Mouse (Mus musculus) MEL (cell line): Measurements from ENCODE around the gene Gm13305. TPM values are rescaled to one million over a fixed set of nuclear protein-coding genes. Genes with fewer than 3 reads are reported as not detected.

Experiments used
- polyA plus RNA-seq, 2 experiments: library from polyadenylated mRNA; stranded (reverse) in 1 of 2; unstranded in 1 of 2; fragments of >175 nt in 1 of 2; fragments of >200 nt in 1 of 2; gene quantifications; 2 replicates each; pipeline versions ENCODE4 v1.2.1 to v1.2.4; 2012; ENCODE audit warnings: low replicate concordance in 2 of 2, low read depth in 1 of 2; ENCODE audit not compliant: insufficient read length in 2 of 2, insufficient read depth in 1 of 2, missing spikeins in 1 of 2
- total RNA-seq: library from RNA; depleted of rRNA; stranded (reverse); fragments of 300-350 nt; gene quantifications from 2 replicates; pipeline ENCODE4 v1.2.3, GENCODE M21; 2012; rRNA removed

Gene Gm13305
- total and polyA plus RNA-seq, 3 experiments: 2.8 TPM; not detected in 2

Other genes starting within 250 kb of the Gm13305 start
- 1.6 and 4.1 TPM in 2 replicates for gene Gm20878, start 227.0 kb downstream of the Gm13305 start, total RNA-seq
- 1 to 10 TPM in 1 of 2 experiments, not detected in 1; 5.2 TPM for gene Gm20878, start 227.0 kb downstream of the Gm13305 start, polyA plus RNA-seq
- gene Fam205a4, start 202.5 kb downstream of the Gm13305 start, total RNA-seq: 0.39 and 0.62 TPM in 2 replicates
- under 1 TPM in 1 of 2 experiments, not detected in 1; 0.54 TPM for gene Fam205a4, start 202.5 kb downstream of the Gm13305 start, polyA plus RNA-seq
- 0.12 TPM in 1 of 2 replicates, not detected in the other for gene Gm21093, start 133.9 kb downstream of the Gm13305 start, total RNA-seq
- gene Gm21093, start 133.9 kb downstream of the Gm13305 start, polyA plus RNA-seq: under 1 TPM in 1 of 2 experiments, not detected in 1; 0.22 TPM
- not detected in 2 replicates for gene Gm3893, start 77.4 kb downstream of the Gm13305 start, total RNA-seq
- not detected for gene Gm3893, start 77.4 kb downstream of the Gm13305 start, polyA plus RNA-seq
- gene Gm13304, start 53.8 kb downstream of the Gm13305 start, total RNA-seq: not detected in 2 replicates
- not detected for gene Gm13304, start 53.8 kb downstream of the Gm13305 start, polyA plus RNA-seq
- gene Gm13306, start 15.2 kb downstream of the Gm13305 start, total RNA-seq: not detected in 2 replicates
- not detected for gene Gm13306, start 15.2 kb downstream of the Gm13305 start, polyA plus RNA-seq
- 0.15 TPM in 1 of 2 replicates, not detected in the other for gene Gm10600, start 72.0 kb upstream of the Gm13305 start, total RNA-seq
- under 1 TPM in 1 of 2 experiments, not detected in 1; 0.14 TPM for gene Gm10600, start 72.0 kb upstream of the Gm13305 start, polyA plus RNA-seq
- not detected in 2 replicates for gene Ccl21b, start 87.2 kb upstream of the Gm13305 start, total RNA-seq
- not detected for gene Ccl21b, start 87.2 kb upstream of the Gm13305 start, polyA plus RNA-seq
- gene Gm21953, start 125.7 kb upstream of the Gm13305 start, total RNA-seq: not detected in 2 replicates
- under 1 TPM in 1 of 2 experiments, not detected in 1; 0.33 TPM for gene Gm21953, start 125.7 kb upstream of the Gm13305 start, polyA plus RNA-seq
- not detected in 2 replicates for gene Fam205a3, start 149.7 kb upstream of the Gm13305 start, total RNA-seq
- gene Fam205a3, start 149.7 kb upstream of the Gm13305 start, polyA plus RNA-seq: not detected